Mouse (Mus musculus): ENCODE data around the gene Mlxip. TPM values are rescaled to one million over a fixed set of nuclear protein-coding genes. Genes with fewer than 3 reads are reported as not detected.

The Mlxip gene
- polyA plus RNA-seq, 1 experiment, result 18.8 TPM

DNA sequence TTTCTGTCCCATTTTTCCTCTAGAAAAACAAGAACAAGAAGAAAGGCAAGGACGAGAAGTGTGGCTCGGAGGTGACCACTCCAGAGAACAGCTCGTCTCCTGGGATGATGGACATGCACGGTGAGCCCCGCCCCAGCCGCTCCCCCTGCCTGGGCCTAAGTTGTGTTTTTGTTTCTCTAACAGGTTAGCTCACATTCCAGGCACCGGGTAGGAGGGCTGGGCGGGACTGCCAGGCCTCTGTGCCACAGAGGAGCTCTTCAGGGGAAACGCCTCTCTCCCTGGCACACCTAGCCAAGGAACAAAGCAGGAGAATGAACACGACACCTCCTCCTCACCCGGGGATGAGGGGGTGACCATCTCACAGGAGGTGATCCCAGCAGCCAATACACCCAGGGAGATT, 38.7 kb upstream of the Mlxip start:
- no peaks in the 10 kb centered on the region for H3K27me3 ChIP-seq (ENCODE audit: control insufficient read depth, insufficient read depth, low read length)
- no peak for TF ChIP-seq CTCF (IDR thresholded peaks at IDR 0.05; ENCODE audit: control insufficient read depth, insufficient read depth, insufficient replicate concordance, low read depth, low read length)
- no peak for TF ChIP-seq POLR2A (IDR thresholded peaks at IDR 0.05; ENCODE audit: control insufficient read depth, low read depth, low read length)
- H3K4me3 ChIP-seq (ENCODE audit: control insufficient read depth, low read depth, low read length), result no peak overlapping the region
- H3K36me3 ChIP-seq (ENCODE audit: control insufficient read depth, insufficient read depth, low read length), result no peaks in the 10 kb centered on the region
- no peak overlapping the region for H3K27ac ChIP-seq (ENCODE audit: control insufficient read depth, insufficient read depth, low read depth, low read length)
- no peaks in the 10 kb centered on the region for H3K4me1 ChIP-seq (ENCODE audit: control insufficient read depth, insufficient read depth, low read length)

DNA sequence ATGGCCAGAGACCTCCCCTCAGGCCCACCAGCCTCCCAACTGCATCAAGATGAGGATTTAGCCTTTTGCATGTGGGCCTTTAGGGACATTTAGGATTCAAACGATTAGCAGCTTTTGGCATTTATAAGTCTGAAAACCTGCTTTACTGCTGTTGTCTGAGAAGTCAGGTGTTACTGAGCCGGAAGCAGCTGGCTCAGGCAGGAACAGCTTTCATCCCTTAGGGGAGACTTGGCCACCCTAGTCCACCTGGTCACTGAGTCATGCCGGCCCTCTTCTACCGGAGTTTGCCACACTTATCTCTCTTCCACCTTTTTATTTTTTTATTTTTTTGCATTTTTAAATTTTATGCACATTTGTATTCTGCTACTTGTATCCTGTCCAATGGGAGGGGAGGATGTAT, 37.3 kb upstream of the Mlxip start:
- no peaks in the 10 kb centered on the region for H3K4me1 ChIP-seq (ENCODE audit: control insufficient read depth, insufficient read depth, low read length)

DNA sequence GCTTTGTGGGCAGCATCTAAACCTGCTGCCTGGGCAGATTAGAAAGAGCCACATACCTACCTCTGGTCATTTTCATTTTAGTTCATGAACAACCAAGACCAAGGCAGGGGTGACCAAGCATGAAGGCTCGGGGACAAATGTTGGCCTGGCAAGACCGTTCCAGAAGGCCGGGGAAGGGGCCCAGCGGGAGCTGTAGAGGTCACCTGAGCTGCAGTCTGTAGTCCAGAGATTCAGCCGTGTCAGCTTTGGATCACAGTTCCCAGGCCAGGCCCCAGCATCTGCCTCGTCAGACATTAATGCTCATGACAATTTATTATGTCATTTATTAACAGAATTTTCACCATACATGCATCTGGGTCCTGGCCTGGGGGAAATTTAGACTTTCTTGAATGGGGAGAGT, 35.2 kb upstream of the Mlxip start:
- Histone ChIP-seq H3K27me3 (ENCODE audit: control insufficient read depth, insufficient read depth, low read length) (no peaks in the 10 kb centered on the region), H3K4me1 (ENCODE audit: control insufficient read depth, insufficient read depth, low read length) (no peaks in the 10 kb centered on the region), H3K4me3 (ENCODE audit: control insufficient read depth, low read depth, low read length) (no peak overlapping the region), H3K27ac (ENCODE audit: control insufficient read depth, insufficient read depth, low read depth, low read length) (no peak overlapping the region), H3K36me3 (ENCODE audit: control insufficient read depth, insufficient read depth, low read length) (no peaks in the 10 kb centered on the region)
- no peak for TF ChIP-seq CTCF (IDR thresholded peaks at IDR 0.05; ENCODE audit: control insufficient read depth, insufficient read depth, insufficient replicate concordance, low read depth, low read length)
- no peak for TF ChIP-seq POLR2A (IDR thresholded peaks at IDR 0.05; ENCODE audit: control insufficient read depth, low read depth, low read length)

More for the DNA sequence above, 37.3 kb upstream of the Mlxip start:
- H3K36me3 ChIP-seq (ENCODE audit: control insufficient read depth, insufficient read depth, low read length), result no peaks in the 10 kb centered on the region
- TF ChIP-seq POLR2A (IDR thresholded peaks at IDR 0.05; ENCODE audit: control insufficient read depth, low read depth, low read length) (no peak), CTCF (IDR thresholded peaks at IDR 0.05; ENCODE audit: control insufficient read depth, insufficient read depth, insufficient replicate concordance, low read depth, low read length) (no peak)
- no peak overlapping the region for H3K27ac ChIP-seq (ENCODE audit: control insufficient read depth, insufficient read depth, low read depth, low read length)
- H3K4me3 ChIP-seq (ENCODE audit: control insufficient read depth, low read depth, low read length), result no peak overlapping the region
- no peaks in the 10 kb centered on the region for H3K27me3 ChIP-seq (ENCODE audit: control insufficient read depth, insufficient read depth, low read length)

DNA sequence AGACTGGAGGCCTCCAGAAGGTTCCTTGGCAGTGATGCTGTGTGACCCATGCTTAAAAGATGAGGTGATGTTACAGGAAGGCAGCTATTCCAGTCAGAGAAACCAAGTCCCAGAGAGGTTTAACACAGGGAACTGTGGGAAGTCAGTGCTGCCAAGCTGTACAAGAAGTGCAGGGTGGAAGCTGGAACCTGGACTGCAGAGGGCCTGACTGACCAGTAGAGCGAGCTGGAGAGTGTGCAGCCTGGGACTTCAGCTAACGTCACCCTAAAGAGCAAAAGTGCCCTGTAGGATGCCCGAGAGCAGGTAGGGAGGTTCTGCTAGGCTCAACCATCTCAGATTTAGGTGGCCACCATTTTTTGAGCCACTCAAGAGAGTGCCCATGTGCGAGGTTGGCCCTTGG, 31.7 kb upstream of the Mlxip start:
- TF ChIP-seq CTCF (IDR thresholded peaks at IDR 0.05; ENCODE audit: control insufficient read depth, insufficient read depth, insufficient replicate concordance, low read depth, low read length), result peak; percentile 8; the same call in 1 of the 2 replicates
- TF ChIP-seq POLR2A (IDR thresholded peaks at IDR 0.05; ENCODE audit: control insufficient read depth, low read depth, low read length), result no peak
- no peak overlapping the region for H3K4me3 ChIP-seq (ENCODE audit: control insufficient read depth, low read depth, low read length)
- H3K27me3 ChIP-seq (ENCODE audit: control insufficient read depth, insufficient read depth, low read length), result no peaks in the 10 kb centered on the region
- H3K4me1 ChIP-seq (ENCODE audit: control insufficient read depth, insufficient read depth, low read length), result no peaks in the 10 kb centered on the region
- H3K36me3 ChIP-seq (ENCODE audit: control insufficient read depth, insufficient read depth, low read length), result no peaks in the 10 kb centered on the region
- no peak overlapping the region for H3K27ac ChIP-seq (ENCODE audit: control insufficient read depth, insufficient read depth, low read depth, low read length)

DNA sequence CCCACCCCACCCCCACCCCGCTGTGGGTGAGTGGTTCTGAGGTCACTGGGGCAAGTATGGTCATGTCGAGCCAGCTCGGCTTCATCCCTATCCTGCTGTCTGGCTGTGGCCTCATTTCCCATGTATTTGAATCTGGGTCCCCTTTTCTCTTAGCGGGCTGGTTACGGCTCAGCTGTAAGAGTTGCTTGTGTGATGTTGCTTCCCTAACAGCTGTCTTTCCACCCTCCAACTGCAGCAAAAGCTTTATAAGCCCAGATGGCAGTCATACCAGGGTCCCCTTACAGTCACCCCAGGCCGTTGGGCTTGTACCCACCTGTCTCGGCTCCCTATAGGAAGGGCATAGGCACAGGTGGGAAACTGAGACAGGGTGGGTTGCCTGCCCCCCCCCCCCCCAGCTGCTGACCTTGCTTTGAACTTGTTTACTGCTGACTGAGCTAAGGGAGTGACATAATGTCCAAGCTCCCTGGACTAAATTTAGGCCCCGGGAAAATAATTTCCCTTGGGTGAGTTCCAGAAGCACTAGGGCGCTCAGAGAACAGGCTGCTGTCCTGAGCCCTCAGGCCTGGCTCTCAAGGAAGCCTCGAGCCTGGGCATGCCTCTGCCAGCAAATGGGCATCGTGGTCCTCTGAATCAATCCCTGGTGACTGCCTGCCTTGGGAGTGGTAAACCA, 30.2 kb upstream of the Mlxip start:
- Histone ChIP-seq H3K4me3 (ENCODE audit: control insufficient read depth, low read depth, low read length) (no peak overlapping the region), H3K36me3 (ENCODE audit: control insufficient read depth, insufficient read depth, low read length) (no peaks in the 10 kb centered on the region), H3K4me1 (ENCODE audit: control insufficient read depth, insufficient read depth, low read length) (no peaks in the 10 kb centered on the region), H3K27ac (ENCODE audit: control insufficient read depth, insufficient read depth, low read depth, low read length) (no peak overlapping the region), H3K27me3 (ENCODE audit: control insufficient read depth, insufficient read depth, low read length) (no peaks in the 10 kb centered on the region)
- no peak for TF ChIP-seq POLR2A (IDR thresholded peaks at IDR 0.05; ENCODE audit: control insufficient read depth, low read depth, low read length)
- TF ChIP-seq CTCF (IDR thresholded peaks at IDR 0.05; ENCODE audit: control insufficient read depth, insufficient read depth, insufficient replicate concordance, low read depth, low read length), result no peak

DNA sequence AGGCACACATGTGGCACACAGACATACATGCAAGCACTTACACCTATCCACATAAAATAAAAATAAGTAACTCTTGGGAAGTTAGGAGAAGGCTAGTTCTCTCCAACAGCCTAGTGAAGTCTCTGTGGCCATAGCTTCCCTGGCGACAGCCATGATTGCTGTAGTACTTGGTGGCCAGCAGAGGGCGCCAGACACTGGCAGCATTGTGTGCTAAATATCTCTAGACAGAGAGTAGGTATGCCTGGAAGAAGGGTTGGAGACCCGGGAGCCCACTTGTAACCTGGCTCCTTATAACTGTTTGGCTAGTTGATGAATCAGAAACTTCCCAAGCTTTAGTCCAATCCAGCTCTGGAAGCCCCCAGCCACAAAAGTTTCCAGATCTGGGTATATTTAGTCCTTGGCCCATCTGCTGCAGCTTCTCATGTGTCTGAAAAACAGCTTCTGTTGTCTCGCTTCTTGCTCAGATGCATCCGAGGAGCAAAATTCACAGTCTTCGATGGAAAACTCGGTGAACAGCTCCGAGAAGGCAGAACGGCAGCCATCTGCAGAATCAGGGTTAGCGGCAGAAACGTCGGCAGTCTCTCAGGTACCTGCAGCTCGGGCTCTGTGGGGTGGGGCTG, 25.6 kb upstream of the Mlxip start:
- TF ChIP-seq CTCF (IDR thresholded peaks at IDR 0.05; ENCODE audit: control insufficient read depth, insufficient read depth, insufficient replicate concordance, low read depth, low read length) (peak; percentile 97), POLR2A (IDR thresholded peaks at IDR 0.05; ENCODE audit: control insufficient read depth, low read depth, low read length) (no peak)
- no peak overlapping the region for H3K27ac ChIP-seq (ENCODE audit: control insufficient read depth, insufficient read depth, low read depth, low read length)
- no peaks in the 10 kb centered on the region for H3K36me3 ChIP-seq (ENCODE audit: control insufficient read depth, insufficient read depth, low read length)
- H3K4me3 ChIP-seq (ENCODE audit: control insufficient read depth, low read depth, low read length), result no peak overlapping the region
- H3K27me3 ChIP-seq (ENCODE audit: control insufficient read depth, insufficient read depth, low read length), result no peaks in the 10 kb centered on the region
- H3K4me1 ChIP-seq (ENCODE audit: control insufficient read depth, insufficient read depth, low read length), result peaks cover 3% of the 10 kb centered on the region

DNA sequence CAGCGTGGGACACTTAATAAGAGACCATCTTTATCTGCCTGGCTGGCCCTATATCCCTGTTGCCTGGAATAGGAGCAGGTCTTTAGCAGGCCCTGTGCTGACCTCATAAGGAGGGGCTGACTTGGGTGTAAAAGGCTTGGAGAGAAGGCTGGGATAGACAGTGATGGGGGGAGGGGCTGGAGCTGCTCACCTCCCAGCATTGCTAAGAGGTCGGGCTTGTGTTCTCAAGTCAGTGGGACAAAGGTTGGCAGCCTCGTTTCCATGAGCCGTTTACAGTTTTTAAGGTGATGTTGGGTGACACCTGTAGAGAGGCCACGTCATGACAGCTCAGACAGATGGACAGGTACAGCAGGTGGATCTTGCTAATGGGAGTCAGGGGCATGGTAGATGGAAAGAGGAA, 24.5 kb upstream of the Mlxip start:
- peaks cover 3% of the 10 kb centered on the region for H3K4me1 ChIP-seq (ENCODE audit: control insufficient read depth, insufficient read depth, low read length)
- H3K36me3 ChIP-seq (ENCODE audit: control insufficient read depth, insufficient read depth, low read length), result no peaks in the 10 kb centered on the region
- TF ChIP-seq POLR2A (IDR thresholded peaks at IDR 0.05; ENCODE audit: control insufficient read depth, low read depth, low read length), result no peak

More for the DNA sequence above, 24.5 kb upstream of the Mlxip start:
- Histone ChIP-seq H3K27me3 (ENCODE audit: control insufficient read depth, insufficient read depth, low read length) (no peaks in the 10 kb centered on the region), H3K4me3 (ENCODE audit: control insufficient read depth, low read depth, low read length) (no peak overlapping the region), H3K27ac (ENCODE audit: control insufficient read depth, insufficient read depth, low read depth, low read length) (no peak overlapping the region)

Data from testis, adult 2 months (tissue).